Mouse (Mus musculus) right cerebral cortex, adult 18-20 months (tissue): ENCODE data around the gene Shcbp1l.
"Not testable (repeated sequence)": the region's sequence is repeated elsewhere in the genome, so short reads cannot be mapped to it uniquely, and the experiment has no call there.

Experiments
- DNase-seq: peaks from one replicate; pipeline ENCODE4 v3.0.0; 2022; ENCODE audit warnings: mixed read lengths

Shcbp1l gene

DNA sequence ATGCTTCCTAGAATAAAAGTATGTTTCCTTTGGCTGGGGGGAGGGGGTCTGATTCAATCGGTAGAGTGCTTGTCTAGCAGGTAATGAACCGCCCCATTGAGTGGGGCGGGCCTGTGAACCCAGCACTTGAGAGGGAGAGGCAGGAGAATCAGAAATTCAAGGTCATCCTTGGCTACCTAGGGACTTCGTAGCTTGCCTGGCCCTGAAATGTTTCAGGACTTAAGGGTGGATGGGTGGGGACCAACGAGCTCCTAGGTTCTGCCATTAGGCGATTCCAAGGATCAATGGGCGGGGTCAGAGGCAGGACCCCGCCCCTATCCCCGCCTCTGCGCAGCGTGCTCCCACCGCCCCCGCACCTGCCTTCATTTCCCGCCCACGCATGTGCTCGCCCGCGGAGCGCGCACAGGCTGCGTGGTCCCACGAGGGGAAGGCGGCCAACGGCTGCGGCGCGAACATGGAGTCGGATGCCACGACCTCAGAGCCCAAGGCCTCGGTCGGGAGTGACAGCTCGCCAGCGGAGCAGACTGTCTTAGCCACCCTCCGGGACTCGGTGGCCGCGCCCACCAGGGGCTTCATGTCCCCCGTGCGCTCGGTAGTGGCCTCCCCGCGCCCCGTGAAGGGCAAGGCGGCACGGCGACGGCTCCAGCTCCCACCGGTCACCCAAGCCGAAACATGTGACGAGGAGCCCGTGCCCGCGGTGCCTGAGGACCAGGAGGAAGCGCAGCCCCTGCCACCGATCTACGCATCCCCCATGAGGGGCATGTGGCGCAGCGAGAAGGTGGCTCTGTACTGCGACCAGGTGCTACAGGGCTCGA lies at the start of gene Shcbp1l:
Gene Shcbp1l, plus strand, starts transcription at position 393 of the 815 bp plus-strand sequence.
- DNase-seq = peak; percentile 79

DNA sequence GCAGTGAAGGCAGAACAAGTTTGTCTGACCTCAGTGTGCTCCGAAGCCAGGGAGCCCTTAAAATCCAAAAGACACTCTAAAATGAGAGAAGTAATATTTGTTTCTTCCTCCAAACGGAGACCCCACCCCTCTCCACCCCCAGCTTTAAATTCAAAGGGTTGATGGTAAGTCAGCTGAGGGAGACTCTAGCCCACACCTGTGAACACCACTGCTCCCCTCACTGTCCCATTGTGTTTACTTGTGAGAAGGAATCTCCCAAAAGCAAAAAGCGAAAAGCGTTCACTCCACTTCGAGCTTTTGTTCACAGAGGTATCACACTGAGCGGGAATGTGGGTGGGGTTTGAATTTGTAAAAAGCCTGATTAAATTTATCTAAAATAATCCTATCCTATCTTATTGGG lies 48.5 kb upstream of the Shcbp1l start:
- DNase-seq = no peak

DNA sequence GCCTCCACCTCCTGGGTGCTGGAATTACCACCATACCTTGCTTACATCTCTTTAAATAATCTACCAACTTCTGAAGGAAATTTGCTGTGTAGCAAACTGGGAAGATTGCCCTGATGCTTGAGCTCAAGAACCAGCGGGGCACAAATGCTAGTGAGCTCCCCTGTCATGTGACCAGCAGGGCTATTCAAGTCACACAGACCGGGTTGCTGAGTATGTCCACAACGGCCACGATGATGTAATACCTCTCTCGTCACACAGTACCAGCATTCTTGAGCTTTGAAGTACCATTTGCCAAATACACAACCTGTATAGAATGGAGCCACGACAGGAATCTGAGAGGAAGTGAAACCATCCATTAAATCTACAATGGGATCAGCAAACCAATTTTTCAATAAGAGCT lies 46.4 kb upstream of the Shcbp1l start:
- no peak for DNase-seq

GRCm38 (mm10) chr1:153379832-153380231 lies 45.1 kb upstream of the Shcbp1l start:
- DNase-seq = no peak

DNA sequence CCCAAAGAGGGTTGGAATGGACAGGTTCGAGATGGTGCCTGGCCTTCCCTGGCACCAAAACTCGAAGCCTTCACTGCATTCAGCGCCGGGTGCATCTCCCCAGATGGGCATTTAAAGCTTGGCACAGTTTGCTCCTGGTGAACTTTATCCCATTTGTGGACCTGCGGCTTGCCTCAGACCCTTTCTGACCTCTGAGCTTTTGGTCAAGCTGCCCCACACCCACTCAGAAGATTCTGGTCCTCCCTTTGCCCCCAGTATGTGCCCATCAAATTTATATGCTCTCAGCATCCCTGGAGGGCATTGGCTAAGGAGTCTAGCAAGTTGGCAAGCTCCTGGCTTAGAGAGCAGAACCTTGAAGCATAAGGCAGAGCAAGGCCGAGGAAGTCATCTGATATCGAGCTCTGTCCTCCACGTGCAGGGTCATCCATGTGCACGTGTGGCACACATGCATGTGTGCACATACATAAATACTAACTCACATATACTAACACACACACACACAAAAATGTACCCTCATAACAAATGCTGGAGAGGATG lies 44.1 kb upstream of the Shcbp1l start:
- DNase-seq = no peak

DNA sequence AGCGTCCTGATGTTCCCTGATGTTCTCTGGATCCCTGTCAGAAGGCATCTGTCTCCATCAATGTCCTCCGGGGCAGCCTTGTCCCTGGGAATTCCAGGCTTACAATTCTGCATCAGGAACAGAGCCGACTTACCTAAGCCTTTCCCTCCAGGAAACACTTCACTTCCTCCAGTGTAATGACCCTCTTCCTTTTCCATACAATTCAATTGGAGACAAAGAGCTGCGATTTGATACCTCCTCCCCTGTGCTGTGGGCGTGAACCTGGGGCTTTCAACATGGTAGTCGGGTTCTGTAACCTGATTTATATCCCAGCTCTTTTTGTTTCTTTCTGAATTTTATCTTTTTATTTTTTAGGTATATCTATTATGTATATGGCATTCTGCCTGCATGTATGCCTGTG lies 39.9 kb upstream of the Shcbp1l start:
- DNase-seq = no peak

DNA sequence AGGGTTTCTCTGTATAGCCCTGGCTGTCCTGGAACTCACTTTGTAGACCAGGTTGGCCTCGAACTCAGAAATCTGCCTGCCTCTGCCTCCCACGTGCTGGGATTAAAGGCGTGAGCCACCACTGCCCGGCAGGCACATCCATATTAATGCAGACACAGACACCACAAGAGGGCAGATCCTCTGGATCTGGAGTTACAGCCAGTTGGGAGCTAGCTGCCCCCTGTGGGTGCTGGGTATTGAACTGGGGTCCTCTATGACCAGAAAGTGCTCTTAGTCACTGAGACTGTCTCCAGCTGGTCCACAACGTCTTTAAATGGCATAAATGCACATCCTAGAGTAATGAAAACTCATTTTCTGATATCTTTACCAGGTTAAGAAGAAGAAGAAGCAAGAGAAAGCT lies 39.3 kb upstream of the Shcbp1l start:
- not testable (repeated sequence) for DNase-seq

DNA sequence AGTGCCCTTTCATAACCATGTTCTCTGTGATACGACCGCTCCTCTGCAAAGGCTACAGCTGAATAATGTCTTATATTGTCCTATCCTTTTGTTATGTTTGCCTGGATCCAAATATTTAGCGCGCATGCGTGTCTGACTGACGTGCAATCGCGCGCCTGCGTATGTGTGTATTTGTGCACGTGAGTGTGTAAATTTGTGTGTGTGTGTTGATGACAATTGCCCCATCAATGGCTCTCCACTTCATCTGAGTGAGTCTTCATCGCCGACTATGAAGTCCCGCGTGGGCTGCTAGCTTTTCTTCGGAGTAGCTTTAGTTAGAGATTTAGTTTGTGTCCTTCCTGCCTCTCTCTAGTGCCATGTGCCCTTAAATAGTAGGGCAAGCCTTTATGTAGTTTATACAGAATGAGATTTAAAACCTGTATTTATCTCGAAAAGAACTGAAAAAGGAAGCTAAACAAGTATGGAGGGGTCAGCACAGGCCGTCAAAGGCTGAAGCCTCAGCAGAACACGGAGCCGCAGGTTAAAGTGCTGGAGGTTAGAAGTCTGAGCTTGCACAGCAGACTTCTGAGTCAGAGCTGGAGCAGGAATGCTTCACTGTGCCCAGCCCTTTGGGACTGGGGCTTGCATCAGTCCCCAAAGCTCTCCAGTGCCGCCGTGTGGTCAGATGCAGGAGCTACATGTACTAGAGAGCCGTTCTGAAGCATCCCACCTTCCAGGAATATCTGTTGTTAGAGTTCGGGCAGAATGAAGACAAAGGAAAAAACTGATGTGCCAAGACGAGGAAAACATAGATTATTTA lies 38.5 kb upstream of the Shcbp1l start:
- peak; percentile 78 for DNase-seq

DNA sequence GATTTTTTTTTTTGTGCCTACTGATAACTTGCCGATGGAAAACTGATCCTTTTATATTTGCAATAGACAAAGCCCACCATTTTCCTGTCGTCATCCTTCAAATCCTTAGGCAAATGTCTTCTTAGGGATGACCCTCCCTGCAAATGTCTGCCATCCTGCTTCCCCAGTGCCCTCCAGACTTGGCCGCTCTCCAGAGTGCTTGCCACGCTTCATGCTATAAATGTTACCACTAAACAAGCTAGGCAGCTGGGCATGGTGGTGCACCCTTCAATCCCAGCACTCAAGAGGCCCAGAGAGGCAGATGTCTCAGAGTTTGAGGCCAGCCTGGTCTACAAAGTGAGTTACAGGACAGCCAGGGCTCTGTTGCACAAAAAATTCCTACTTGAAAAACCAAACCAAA lies 29.3 kb upstream of the Shcbp1l start:
- not testable (repeated sequence) for DNase-seq

- DNase-seq = peak; percentile 48
Measured at GRCm38 (mm10) chr1:153401765-153402164, 23.2 kb upstream of the Shcbp1l start.

- DNase-seq = not testable (repeated sequence)
Measured at GRCm38 (mm10) chr1:153407641-153408040, 17.3 kb upstream of the Shcbp1l start.

- DNase-seq = not testable (repeated sequence)
Measured at GRCm38 (mm10) chr1:153408296-153408695, 16.7 kb upstream of the Shcbp1l start.

GRCm38 (mm10) chr1:153410915-153411314 lies 14.0 kb upstream of the Shcbp1l start:
- DNase-seq = not testable (repeated sequence)

DNA sequence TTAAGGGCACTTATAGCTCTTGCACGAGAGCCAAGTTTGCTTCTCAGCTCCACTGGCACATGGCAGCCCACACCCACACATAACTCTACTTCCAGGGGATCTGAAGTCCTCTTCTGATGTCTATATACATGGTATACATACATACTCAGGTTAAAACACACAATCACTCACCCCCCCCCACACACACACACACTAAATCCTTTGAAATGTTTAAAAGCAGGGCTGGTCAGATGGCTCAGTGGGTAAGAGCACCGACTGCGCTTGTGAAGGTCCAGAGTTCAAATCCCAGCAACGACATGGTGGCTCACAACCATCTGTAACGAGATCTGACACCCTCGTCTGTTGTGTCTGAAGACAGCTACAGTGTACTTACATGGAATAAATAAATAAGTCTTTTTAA lies 13.2 kb upstream of the Shcbp1l start:
- DNase-seq = no peak

- not testable (repeated sequence) for DNase-seq
Measured at GRCm38 (mm10) chr1:153412663-153413396, 12.1 kb upstream of the Shcbp1l start.

GRCm38 (mm10) chr1:153413397-153414020 lies 11.5 kb upstream of the Shcbp1l start:
- not testable (repeated sequence) for DNase-seq

- peak; percentile 60 for DNase-seq
Measured at GRCm38 (mm10) chr1:153414114-153414723, 10.7 kb upstream of the Shcbp1l start.

- DNase-seq = no peak
Measured at GRCm38 (mm10) chr1:153414962-153415361, 10.0 kb upstream of the Shcbp1l start.

GRCm38 (mm10) chr1:153415742-153416141 lies 9.2 kb upstream of the Shcbp1l start:
- DNase-seq = not testable (repeated sequence)

- not testable (repeated sequence) for DNase-seq
Measured at GRCm38 (mm10) chr1:153416271-153416832, 8.6 kb upstream of the Shcbp1l start.

GRCm38 (mm10) chr1:153417805-153418204 lies 7.2 kb upstream of the Shcbp1l start:
- not testable (repeated sequence) for DNase-seq

DNA sequence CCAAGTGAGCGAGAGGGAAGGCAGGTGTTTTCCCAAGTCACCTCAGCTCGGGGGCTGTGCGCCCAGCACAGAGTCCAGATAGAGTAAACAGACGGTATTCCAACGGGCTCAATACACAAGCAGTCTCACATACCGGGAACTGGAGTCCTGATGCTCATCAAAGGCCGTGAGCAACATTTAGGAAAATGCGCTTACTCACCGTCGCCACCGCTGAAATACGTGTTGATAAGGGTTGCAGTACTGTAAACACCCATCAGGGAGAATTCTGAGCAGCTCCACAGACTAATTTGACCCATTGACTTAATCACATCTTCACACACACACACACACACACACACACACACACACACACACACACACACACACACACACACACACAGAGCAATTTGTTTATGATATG lies 691 bp upstream of the Shcbp1l start:
- no peak for DNase-seq
